Mouse (Mus musculus) adrenal gland, adult 8-10 months (tissue): Measurements from ENCODE around the gene Abr. TPM values are rescaled to one million over a fixed set of nuclear protein-coding genes. Genes with fewer than 3 reads are reported as not detected.
A peak's percentile ranks its signal among the peaks of the same experiment; 100 is the strongest.

Experiments used
- DNase-seq: peaks from one replicate; pipeline ENCODE4 v3.0.0; 2022
- total RNA-seq, 4 experiments: library from RNA; stranded (reverse); gene quantifications; 2 replicates each; pipeline ENCODE4 v1.2.4; 2022

Abr gene
- total RNA-seq = 100 to 1,000 TPM in 2 of 4 experiments, 10 to 100 TPM in 2; 69.2 to 138 (median 95.9) TPM

GRCm38 (mm10) chr11:76622152-76622565 is at the start of gene Abr:
TSS of gene Abr (minus strand) at chr11:76622314.
- DNase-seq = peak; percentile 34

DNA sequence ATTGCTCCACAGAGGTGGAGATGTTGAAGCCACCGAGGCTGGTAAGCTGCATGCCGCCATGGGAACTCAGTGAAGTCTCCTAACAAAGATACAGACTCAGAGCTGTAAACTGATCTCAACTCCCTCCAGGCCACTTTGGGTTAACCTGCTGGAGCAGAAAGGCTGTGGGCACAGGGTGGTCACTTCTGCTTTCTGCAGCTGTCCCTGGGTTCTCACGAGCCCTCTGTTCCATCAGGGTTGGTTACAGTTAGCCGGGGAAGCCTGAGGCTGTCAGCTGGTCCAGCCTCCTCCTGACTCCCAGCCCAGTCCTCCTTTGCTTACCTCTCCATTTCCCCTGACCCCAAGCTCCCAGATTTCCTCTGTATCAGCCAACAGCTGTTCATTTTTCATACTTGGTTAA is 45.7 kb upstream of the Abr start:
- no peak for DNase-seq

GRCm38 (mm10) chr11:76666002-76666649 is 44.0 kb upstream of the Abr start:
- no peak for DNase-seq

DNA sequence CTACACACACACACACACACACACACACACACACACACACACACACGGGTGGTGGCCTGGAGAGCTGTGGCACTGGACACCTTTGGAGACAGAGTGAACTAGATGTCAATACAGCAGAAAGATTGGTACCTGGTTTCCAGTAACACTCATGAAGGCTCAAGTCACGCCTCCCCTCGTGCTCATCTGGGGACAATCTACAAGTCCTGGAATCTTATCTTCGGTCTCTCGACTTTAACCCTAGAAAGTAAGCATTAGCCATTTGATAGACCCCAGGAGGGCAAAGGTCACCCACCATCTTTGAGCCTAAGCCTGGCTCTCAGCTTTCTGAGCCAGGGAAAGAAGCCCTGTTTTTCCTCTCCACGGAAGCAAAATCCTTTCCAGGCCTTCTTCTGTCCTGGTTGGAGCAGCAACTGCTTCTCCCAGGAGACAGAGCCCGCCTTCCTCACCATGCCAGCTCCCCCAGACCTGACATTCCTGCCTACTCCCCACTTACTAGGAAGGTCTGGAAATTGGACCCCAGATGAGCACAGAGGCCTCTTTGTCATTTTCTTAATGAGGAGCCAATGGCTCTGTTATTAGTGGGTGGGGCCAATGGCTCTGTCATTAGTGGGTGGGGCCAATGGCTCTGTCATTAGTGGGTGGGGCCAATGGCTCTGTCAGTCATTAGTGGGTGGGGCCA is 39.8 kb upstream of the Abr start:
- DNase-seq = no peak

DNA sequence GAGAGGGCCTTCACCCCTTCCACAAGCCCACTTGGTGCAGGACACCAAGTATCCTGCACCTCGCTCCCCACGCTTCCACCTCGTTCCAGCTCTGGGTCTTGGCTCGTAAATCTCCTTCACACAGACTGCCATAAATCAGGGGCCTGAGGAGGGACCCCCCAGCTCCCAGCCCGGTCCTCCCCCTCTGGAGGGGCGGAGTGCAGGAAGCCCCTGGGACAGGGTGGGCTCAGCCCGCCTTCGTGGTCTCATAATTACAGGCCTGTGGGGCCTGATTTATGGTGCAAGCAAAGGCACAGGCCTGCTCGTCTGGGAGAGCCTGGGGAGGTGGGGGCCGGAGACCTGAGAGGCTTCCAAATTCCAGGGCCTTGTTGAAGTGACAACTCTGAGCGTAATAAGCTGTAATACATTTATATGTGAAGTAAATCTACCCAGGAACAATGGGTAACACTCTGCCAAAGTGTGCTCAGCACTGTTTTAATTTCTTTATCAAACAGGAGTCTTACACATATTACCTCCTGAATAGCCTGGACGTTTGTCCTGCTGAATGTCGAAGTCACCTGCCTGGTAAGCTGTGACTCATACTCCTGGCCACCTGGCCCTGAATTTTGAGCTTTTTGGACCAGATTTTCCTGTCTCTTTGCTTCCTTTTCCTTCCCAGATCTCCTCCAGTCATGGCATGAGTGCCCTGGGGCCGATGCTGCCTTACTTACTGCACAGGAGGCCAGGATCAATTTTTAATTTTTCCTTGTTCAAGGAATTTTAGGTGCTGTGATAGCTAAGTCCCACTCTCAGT is 37.2 kb upstream of the Abr start:
- DNase-seq = no peak

DNA sequence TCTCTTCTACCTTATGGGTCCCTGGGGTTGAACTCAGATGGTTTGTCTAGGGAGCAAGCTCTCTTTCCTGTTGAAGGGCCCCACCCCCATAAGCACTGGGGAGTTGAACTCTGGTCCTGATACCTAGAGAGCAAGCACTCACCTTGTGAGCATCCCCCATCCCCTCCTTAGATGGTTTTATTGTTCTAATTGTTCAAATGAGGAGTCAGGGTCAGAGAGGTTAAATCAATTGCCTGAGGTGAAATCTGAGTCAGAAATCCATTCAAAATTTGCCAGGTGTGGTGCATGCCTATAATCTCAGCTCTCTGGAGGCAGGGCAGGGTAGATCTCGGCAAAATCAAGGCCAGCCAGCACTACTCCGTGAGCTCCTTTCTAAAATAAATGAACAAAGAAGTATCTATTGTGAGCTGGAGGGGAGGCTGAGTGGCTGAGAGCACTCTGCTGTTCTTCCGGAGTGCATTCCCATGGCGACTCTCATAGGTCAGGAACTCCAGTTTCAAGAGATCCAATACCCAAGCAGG is 35.4 kb upstream of the Abr start:
- DNase-seq = no peak

GRCm38 (mm10) chr11:76655106-76655505 is 33.0 kb upstream of the Abr start:
- no peak for DNase-seq

DNA sequence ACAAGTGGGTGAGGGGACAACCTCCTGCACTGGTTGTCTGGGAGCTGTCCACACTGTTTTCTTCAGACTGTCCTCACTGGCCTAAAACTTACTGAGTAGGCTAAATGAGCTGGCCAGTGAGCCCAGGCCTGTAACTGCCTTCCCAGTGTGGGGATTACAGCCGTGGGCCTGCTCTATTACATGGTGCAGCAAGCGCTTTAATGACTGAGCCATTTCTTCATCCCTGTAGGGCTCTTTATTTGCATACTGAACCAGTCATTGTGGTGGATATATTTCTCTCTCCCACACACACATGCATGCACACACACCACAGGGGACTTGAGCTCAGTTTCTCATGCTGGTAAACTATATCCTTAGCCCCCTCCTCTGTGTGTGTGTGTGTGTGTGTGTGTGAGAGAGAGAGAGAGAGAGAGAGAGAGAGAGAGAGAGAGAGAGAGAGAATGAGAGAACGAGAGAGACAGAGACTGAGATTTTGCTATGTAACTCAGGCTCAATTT is 30.8 kb upstream of the Abr start:
- DNase-seq = no peak

DNA sequence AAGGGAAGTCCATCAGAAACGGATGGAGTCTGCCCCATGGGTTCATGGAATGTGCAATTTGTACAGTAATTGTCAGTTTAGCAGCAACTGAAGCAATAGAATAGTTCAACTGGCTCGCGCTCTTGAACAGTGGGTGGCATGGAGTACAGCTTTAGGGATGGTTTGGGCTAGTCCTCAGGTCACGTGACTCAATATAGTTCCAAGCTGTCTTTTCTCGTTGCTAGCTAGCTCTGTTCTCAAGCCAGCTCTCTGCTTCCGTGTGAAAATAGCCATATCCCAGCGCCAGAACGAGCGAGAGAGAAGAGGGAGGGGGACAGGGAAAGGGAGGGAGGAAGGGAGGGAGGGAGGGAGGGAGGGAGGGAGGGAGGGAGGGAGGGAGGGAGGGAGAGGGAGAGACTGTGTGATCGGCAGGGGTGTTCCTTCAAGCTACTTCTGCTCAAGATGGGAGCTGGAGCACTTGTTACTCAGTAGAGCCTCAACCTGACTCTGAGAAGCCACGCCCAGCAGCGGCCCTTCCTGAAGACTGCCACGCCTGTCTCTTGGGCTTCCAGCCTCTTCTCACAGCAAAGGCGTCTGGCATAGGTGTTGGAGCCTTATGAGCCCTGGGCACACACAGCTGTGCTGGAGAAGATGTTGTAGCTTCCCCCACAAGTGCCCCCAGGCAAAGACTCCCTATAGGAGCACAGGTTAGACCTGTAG is 28.9 kb upstream of the Abr start:
- DNase-seq = no peak

DNA sequence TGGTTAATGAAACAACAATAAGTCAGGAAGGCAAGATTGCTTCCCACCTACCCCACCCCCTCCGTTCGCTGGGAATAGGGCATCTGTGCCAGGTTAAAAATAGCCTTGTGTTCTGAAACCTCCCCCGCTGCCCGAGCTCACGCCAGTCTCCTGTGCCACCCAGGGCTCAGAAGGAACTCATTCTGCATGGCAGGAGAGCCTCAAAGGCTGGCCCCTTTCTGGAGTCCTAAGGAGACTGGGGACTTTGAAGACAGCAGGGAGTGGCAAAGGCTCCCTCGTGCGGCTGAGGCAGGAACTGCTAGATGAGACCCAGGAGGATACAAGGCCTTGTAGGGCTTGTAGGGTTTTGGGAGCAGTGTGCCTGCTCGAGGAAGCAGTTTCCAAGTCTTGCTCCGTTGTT is 25.4 kb upstream of the Abr start:
- peak; percentile 49 for DNase-seq

- no peak for DNase-seq
These were observed 24.9 kb upstream of the Abr start for GRCm38 (mm10) chr11:76647062-76647461.

- peak; percentile 72 for DNase-seq
These were observed 23.8 kb upstream of the Abr start for GRCm38 (mm10) chr11:76645955-76646354.

- DNase-seq = no peak
These were observed 22.9 kb upstream of the Abr start for GRCm38 (mm10) chr11:76645036-76645435.

DNA sequence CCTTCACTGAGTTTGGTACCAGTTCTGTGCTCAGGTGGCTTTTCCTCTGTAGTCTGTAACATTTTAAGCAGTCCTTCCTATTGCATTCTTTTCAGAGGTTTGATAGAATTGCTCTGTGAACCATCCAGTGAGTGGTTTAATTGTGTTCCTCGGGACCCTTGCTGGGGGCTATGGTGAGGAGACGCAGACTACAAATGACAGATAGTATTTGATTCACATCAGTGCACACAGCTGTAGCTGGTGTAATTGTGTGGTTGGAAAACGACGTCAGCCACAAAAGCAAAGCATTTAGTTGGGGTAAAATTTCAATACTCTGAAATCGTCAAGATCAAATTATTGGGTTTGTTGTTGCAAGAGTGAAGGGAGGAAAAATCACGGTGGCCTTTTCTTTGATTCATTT is 22.1 kb upstream of the Abr start:
- DNase-seq = no peak

GRCm38 (mm10) chr11:76640231-76640630 is 18.1 kb upstream of the Abr start:
- no peak for DNase-seq

DNA sequence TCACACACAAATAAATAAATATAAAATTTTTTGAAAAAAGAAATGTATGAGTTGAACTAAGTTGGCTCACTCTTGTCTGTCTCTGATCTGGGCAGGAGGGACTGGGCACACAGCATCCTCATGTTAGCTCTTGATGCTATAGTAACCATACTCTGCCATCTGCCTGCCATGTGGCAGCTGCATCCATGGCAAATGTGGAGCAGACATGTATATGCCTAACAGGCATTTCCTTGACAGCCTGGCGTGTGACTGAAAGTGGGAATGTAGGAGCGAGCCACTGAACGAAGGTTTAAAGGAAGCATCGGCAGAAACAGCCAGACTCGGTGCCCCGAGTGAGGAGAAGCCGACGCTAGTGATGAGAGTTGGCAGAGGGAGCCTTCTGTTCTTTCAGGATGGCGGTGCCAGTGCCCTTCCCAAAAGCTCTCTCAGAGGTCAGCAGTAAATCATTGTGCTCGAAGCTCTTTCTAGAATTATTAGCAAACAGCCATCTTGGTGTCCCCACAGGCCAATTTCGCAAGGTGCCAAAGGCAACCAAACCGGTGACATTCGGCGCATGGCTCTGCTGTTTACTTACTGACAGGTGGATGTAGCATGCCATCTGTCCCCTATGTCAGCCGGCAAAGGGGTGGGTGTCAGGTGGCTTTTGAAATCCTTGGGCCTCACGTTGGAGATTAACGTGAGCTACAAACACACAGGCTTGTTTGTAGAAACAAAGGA is 17.3 kb upstream of the Abr start:
- no peak for DNase-seq

DNA sequence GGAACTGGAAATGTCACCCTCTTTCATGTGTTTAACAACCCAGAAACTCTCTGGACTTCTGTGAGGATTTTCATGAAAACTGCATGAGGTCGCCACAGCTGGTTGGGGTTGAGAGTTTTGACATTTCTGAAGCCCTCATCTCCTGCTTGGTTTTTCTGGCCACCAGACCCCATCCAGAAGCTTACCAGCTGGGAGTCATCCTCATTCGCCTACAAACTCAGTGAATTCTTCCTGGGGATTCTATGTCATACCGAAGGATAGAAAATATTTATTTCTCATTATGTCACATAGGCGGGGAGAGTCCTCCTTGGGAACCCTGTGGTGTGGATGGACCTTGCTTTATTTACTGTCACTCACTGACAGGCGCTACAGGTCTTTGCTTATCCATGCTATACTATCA is 8.4 kb upstream of the Abr start:
- DNase-seq = no peak

- no peak for DNase-seq
These were observed 7.9 kb upstream of the Abr start for GRCm38 (mm10) chr11:76630023-76630422.

DNA sequence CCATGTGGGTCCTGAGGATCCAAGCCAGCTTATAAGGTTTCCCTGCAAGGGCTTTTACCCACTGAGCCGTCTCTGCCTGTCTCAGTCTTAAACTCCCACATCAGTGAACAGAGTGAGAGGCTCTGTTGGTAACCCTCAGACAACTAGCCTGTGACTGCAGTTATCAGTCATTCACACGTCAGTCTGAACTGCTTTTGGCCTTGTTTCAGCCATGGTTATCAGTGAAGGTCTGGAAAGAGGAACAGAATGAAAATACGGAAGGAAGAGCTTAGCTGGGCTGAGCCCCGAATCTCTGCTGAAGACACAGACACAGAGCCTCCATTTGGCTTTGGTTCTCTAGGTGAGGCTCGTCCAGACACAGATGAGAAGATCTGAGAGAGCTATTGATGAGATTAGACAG is 6.5 kb upstream of the Abr start:
- DNase-seq = no peak

- no peak for DNase-seq
These were observed 2.8 kb upstream of the Abr start for GRCm38 (mm10) chr11:76624881-76625280.

DNA sequence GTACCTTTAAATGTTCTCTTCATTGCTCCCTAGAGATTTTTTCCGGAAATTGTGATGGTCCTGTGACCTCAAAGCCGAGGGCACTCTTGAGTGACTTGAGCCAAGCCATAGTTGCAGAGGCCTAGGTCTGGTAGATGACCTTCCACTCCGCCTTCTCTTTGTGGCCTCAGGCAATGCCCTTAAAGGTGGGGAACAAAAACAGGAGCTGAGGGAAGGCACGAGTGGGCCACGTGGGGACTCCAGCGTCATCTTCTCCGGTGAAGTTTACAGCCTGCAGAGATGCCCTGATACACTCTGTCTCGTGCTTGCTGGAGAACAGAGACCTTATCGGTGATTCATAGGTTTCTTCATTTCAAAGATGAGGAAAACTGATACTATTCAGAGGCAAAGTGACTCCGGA is 2.0 kb upstream of the Abr start:
- no peak for DNase-seq
